Mouse (Mus musculus): ENCODE data around the gene Smarcb1. TPM values are rescaled to one million over a fixed set of nuclear protein-coding genes. Genes with fewer than 3 reads are reported as not detected.

The Smarcb1 gene
- total and polyA plus RNA-seq, 3 experiments, result 76.2 to 96.0 (median 94.9) TPM

GRCm38 (mm10) chr10:75935680-75936541, 14.5 kb upstream of the Smarcb1 start, which contains the start of gene Mmp11:
Gene Mmp11, minus strand, starts transcription at chr10:75936496.
- dilution Hi-C loops (cut with MboI; ENCODE audit: extremely low pct_ligation_motif_present, extremely low pct_unique_long_range_greater_than_20kb, low sequenced_read_pairs) (no loop called here), in situ Hi-C loops (cut with MboI; ENCODE audit: low pct_ligation_motif_present, low pct_unique_long_range_greater_than_20kb, low sequenced_read_pairs) (loop anchor here (5.0 kb wide), 1 partner anchor 39 kb away; no protein-coding TSS in a partner anchor)
- H3K36me3 ChIP-seq (replicated peaks in 1 of 2; ENCODE audit: control insufficient read depth in 1 of 2, insufficient read depth in 1 of 2, low read length in 1 of 2), result peaks cover 0 to 15% of the 10 kb centered on the region in 2 experiments
- no peaks in the 10 kb centered on the region for H3K79me2 ChIP-seq (replicated peaks; ENCODE audit: control insufficient read depth, extremely low read depth, insufficient read depth, poor library complexity, severe bottlenecking)
- H3K4me1 ChIP-seq (ENCODE audit: control insufficient read depth in 1 of 2, insufficient read depth in 2 of 2), result peaks cover 23 to 54% of the 10 kb centered on the region in 2 experiments
- TF ChIP-seq E2F4 (IDR thresholded peaks at IDR 0.05; ENCODE audit: insufficient replicate concordance, low read depth, low read length) (no peak), MXI1 (IDR thresholded peaks at IDR 0.05; ENCODE audit: low read depth, low read length) (peak; percentile 85), POLR2AphosphoS2 (IDR thresholded peaks at IDR 0.05; ENCODE audit: low read depth, low read length) (peak; percentile 62; the same call in 1 of the 2 replicates), MAFK (IDR thresholded peaks at IDR 0.05; ENCODE audit: insufficient replicate concordance, low read length) (no peak), GABPA (IDR thresholded peaks at IDR 0.05; ENCODE audit: insufficient replicate concordance, low read depth, low read length) (no peak), MYC (IDR thresholded peaks at IDR 0.05; ENCODE audit: low read depth, low read length) (peak; percentile 62), CTCF (conservative IDR thresholded peaks at IDR 0.05 in 1 of 2, IDR thresholded peaks at IDR 0.05 in 1 of 2; ENCODE audit: low read depth in 2 of 2, low read length in 2 of 2) (no peak), CHD1 (IDR thresholded peaks at IDR 0.05; ENCODE audit: low read depth, low read length) (no peak), NRF1 (IDR thresholded peaks at IDR 0.05; ENCODE audit: low read depth, low read length) (0 out of 2 replicates have a peak, but pooled peaks have one; percentile 35), BHLHE40 (IDR thresholded peaks at IDR 0.05; ENCODE audit: low read depth, low read length) (peak; percentile 76), ZNF384 (IDR thresholded peaks at IDR 0.05; ENCODE audit: low read depth, low read length) (no peak), USF2 (conservative IDR thresholded peaks at IDR 0.05; ENCODE audit: low read depth, low read length) (no peak), POLR2A (IDR thresholded peaks at IDR 0.05; ENCODE audit: low read depth, low read length) (peak; percentile 93), MAX (IDR thresholded peaks at IDR 0.05; ENCODE audit: low read length) (peak; percentile 35; the same call in 1 of the 2 replicates), RAD21 (IDR thresholded peaks at IDR 0.05; ENCODE audit: low read depth, low read length) (no peak), KAT2A (IDR thresholded peaks at IDR 0.05; ENCODE audit: insufficient replicate concordance, low read length) (no peak), USF1 (IDR thresholded peaks at IDR 0.05; ENCODE audit: low read depth, low read length) (no peak), ETS1 (conservative IDR thresholded peaks at IDR 0.05; ENCODE audit: low read depth, low read length) (no peak; the same call in 1 of the 2 replicates), CHD2 (IDR thresholded peaks at IDR 0.05; ENCODE audit: low read length) (peak; percentile 44; the same call in 1 of the 2 replicates), UBTF (IDR thresholded peaks at IDR 0.05; ENCODE audit: low read depth, low read length) (no peak), RCOR1 (conservative IDR thresholded peaks at IDR 0.05; ENCODE audit: low read depth, low read length) (0 out of 2 replicates have a peak, but pooled peaks have one; percentile 42), TBP (conservative IDR thresholded peaks at IDR 0.05; ENCODE audit: low read depth, low read length) (peak; percentile 54; the same call in 1 of the 2 replicates), ZMIZ1 (IDR thresholded peaks at IDR 0.05; ENCODE audit: low read depth, low read length) (peak; percentile 87), JUN (IDR thresholded peaks at IDR 0.05; ENCODE audit: insufficient read depth, low read depth, low read length) (no peak), ELF1 (IDR thresholded peaks at IDR 0.05; ENCODE audit: low read depth, low read length) (peak; percentile 47), IRF4 (IDR thresholded peaks at IDR 0.05; ENCODE audit: low read depth, low read length) (no peak), EP300 (IDR thresholded peaks at IDR 0.05; ENCODE audit: low read length) (no peak), MEF2A (IDR thresholded peaks at IDR 0.05; ENCODE audit: borderline replicate concordance, low read depth, low read length) (0 out of 2 replicates have a peak, but pooled peaks have one; percentile 34), ZC3H11A (IDR thresholded peaks at IDR 0.05; ENCODE audit: low read depth, low read length) (no peak), PAX5 (IDR thresholded peaks at IDR 0.05; ENCODE audit: low read length) (no peak), SIN3A (IDR thresholded peaks at IDR 0.05; ENCODE audit: low read length) (peak; percentile 90), TCF12 (IDR thresholded peaks at IDR 0.05; ENCODE audit: low read depth, low read length) (peak; percentile 71), NELFE (IDR thresholded peaks at IDR 0.05; ENCODE audit: low read depth, low read length) (peak; percentile 86), HCFC1 (IDR thresholded peaks at IDR 0.05; ENCODE audit: low read depth, low read length) (0 out of 2 replicates have a peak, but pooled peaks have one; percentile 29), ZKSCAN1 (IDR thresholded peaks at IDR 0.05; ENCODE audit: borderline replicate concordance, low read depth, low read length) (no peak), JUND (conservative IDR thresholded peaks at IDR 0.05; ENCODE audit: low read depth, low read length) (no peak), MAZ (IDR thresholded peaks at IDR 0.05; ENCODE audit: low read depth, low read length) (peak; percentile 42; the same call in 1 of the 2 replicates), SMC3 (IDR thresholded peaks at IDR 0.05; ENCODE audit: low read depth, low read length) (no peak)
- H3K4me3 ChIP-seq (replicated peaks in 1 of 3; ENCODE audit: low read depth in 2 of 3, low read length in 2 of 3, poor library complexity in 1 of 3), result peak within 1 kb of the TSS; percentile 77 to 92 (median 80)
- peak within 1 kb of the TSS; percentile 75 for H3K9ac ChIP-seq (ENCODE audit: insufficient read depth, low read depth)
- no peaks in the 10 kb centered on the region for H3K9me3 ChIP-seq (replicated peaks; ENCODE audit: low read length)
- DNase-seq (ENCODE audit: extremely low read depth), result peak; percentile 84
- H3K4me2 ChIP-seq (ENCODE audit: insufficient read depth, low read depth, poor library complexity, severe bottlenecking), result peak within 1 kb of the TSS; percentile 90
- H3K27ac ChIP-seq (ENCODE audit: insufficient read depth, low read depth), result peak within 1 kb of the TSS; percentile 99
- H3K27me3 ChIP-seq (replicated peaks), result peaks cover 27% of the 10 kb centered on the region
